Mouse (Mus musculus): Measurements from ENCODE around the gene Dlg1.

Dlg1 gene

DNA sequence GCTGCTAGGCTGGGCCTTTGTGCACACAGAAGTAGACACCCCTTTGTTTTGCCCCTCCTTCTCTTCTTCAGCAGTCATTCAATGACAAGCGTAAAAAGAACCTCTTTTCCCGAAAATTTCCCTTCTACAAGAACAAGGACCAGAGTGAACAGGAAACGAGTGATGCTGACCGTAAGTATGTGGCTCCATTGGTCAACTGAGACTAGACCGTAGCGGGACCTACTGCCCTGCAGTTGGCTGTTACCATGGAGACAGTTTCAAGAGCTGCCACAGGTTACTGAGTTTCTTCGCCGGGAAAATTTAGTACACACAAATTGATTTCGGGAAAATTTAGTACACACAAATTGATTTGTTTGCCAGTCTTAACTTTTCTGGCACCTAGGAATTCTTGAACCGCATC lies 183.5 kb downstream of the Dlg1 start:
- H3K27me3 ChIP-seq (ENCODE audit: insufficient read depth, low read length): no peaks in the 10 kb centered on the region
- H3K4me1 ChIP-seq (replicated peaks; ENCODE audit: low read depth, low read length): no peaks in the 10 kb centered on the region
- H3K36me3 ChIP-seq (ENCODE audit: insufficient read depth, low read length): peaks cover 15% of the 10 kb centered on the region
- TF ChIP-seq CTCF (conservative IDR thresholded peaks at IDR 0.05; ENCODE audit: low read length) (no peak), NANOG (IDR thresholded peaks at IDR 0.05; ENCODE audit: borderline replicate concordance, low read length) (no peak)
- H3K4me3 ChIP-seq (replicated peaks; ENCODE audit: low read length): no peak overlapping the region
- H3K9me3 ChIP-seq (ENCODE audit: low read length): no peaks in the 10 kb centered on the region

GRCm38 (mm10) chr16:31863920-31864319 lies 200.7 kb downstream of the Dlg1 start:
- H3K27me3 ChIP-seq (ENCODE audit: insufficient read depth, low read length): no peaks in the 10 kb centered on the region
- peaks cover 7% of the 10 kb centered on the region; the same call in 1 of the 2 replicates for H3K9me3 ChIP-seq (ENCODE audit: low read length)
- H3K4me3 ChIP-seq (replicated peaks; ENCODE audit: low read length): no peak overlapping the region
- TF ChIP-seq NANOG (IDR thresholded peaks at IDR 0.05; ENCODE audit: borderline replicate concordance, low read length) (no peak), POU5F1 (IDR thresholded peaks at IDR 0.05; ENCODE audit: borderline replicate concordance, low read length) (no peak), CTCF (conservative IDR thresholded peaks at IDR 0.05; ENCODE audit: low read length) (no peak)
- no peaks in the 10 kb centered on the region for H3K4me1 ChIP-seq (replicated peaks; ENCODE audit: low read depth, low read length)
- H3K36me3 ChIP-seq (ENCODE audit: insufficient read depth, low read length): peaks cover 82% of the 10 kb centered on the region

GRCm38 (mm10) chr16:31865242-31865641 lies 202.0 kb downstream of the Dlg1 start:
- H3K4me3 ChIP-seq (replicated peaks; ENCODE audit: low read length): no peak overlapping the region
- TF ChIP-seq POU5F1 (IDR thresholded peaks at IDR 0.05; ENCODE audit: borderline replicate concordance, low read length) (no peak), NANOG (IDR thresholded peaks at IDR 0.05; ENCODE audit: borderline replicate concordance, low read length) (no peak), CTCF (conservative IDR thresholded peaks at IDR 0.05; ENCODE audit: low read length) (no peak)
- H3K27me3 ChIP-seq (ENCODE audit: insufficient read depth, low read length): no peaks in the 10 kb centered on the region
- H3K4me1 ChIP-seq (replicated peaks; ENCODE audit: low read depth, low read length): no peaks in the 10 kb centered on the region
- H3K9me3 ChIP-seq (ENCODE audit: low read length): peaks cover 7% of the 10 kb centered on the region; the same call in 1 of the 2 replicates
- peaks cover 83% of the 10 kb centered on the region for H3K36me3 ChIP-seq (ENCODE audit: insufficient read depth, low read length)

DNA sequence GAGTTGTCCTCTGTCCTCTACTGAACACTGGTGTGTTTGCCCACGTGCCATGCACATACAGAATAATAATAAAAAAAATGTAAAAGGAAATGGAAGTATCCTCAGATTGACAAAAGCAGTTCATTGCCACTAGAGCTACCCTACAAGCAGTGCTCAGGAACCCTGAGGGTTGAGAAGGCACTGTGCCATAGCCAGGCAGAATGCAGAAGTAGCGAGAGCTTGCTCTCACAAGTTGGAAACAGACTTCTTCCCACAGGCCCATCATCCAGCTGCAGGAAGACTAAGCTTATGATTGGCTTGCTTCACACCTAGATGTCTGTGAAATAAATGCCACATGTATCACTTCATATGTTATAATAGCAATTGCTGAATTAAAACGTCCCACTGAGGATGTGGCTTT lies 203.7 kb downstream of the Dlg1 start:
- Histone ChIP-seq H3K36me3 (ENCODE audit: insufficient read depth, low read length) (peaks cover 84% of the 10 kb centered on the region), H3K4me1 (replicated peaks; ENCODE audit: low read depth, low read length) (no peaks in the 10 kb centered on the region), H3K4me3 (replicated peaks; ENCODE audit: low read length) (no peak overlapping the region), H3K27me3 (ENCODE audit: insufficient read depth, low read length) (no peaks in the 10 kb centered on the region), H3K9me3 (ENCODE audit: low read length) (no peaks in the 10 kb centered on the region)
- TF ChIP-seq POU5F1 (IDR thresholded peaks at IDR 0.05; ENCODE audit: borderline replicate concordance, low read length): no peak
- TF ChIP-seq CTCF (conservative IDR thresholded peaks at IDR 0.05; ENCODE audit: low read length): no peak
- no peak for TF ChIP-seq NANOG (IDR thresholded peaks at IDR 0.05; ENCODE audit: borderline replicate concordance, low read length)

GRCm38 (mm10) chr16:31867736-31868135 lies 204.5 kb downstream of the Dlg1 start:
- H3K9me3 ChIP-seq (ENCODE audit: low read length): no peaks in the 10 kb centered on the region
- H3K4me3 ChIP-seq (replicated peaks; ENCODE audit: low read length): no peak overlapping the region
- no peaks in the 10 kb centered on the region for H3K27me3 ChIP-seq (ENCODE audit: insufficient read depth, low read length)
- H3K4me1 ChIP-seq (replicated peaks; ENCODE audit: low read depth, low read length): no peaks in the 10 kb centered on the region
- H3K36me3 ChIP-seq (ENCODE audit: insufficient read depth, low read length): peaks cover 85% of the 10 kb centered on the region
- TF ChIP-seq NANOG (IDR thresholded peaks at IDR 0.05; ENCODE audit: borderline replicate concordance, low read length) (no peak), POU5F1 (IDR thresholded peaks at IDR 0.05; ENCODE audit: borderline replicate concordance, low read length) (no peak), CTCF (conservative IDR thresholded peaks at IDR 0.05; ENCODE audit: low read length) (no peak)

GRCm38 (mm10) chr16:31873721-31874120 lies 210.5 kb downstream of the Dlg1 start:
- Histone ChIP-seq H3K9me3 (ENCODE audit: low read length) (no peaks in the 10 kb centered on the region), H3K4me3 (replicated peaks; ENCODE audit: low read length) (no peak overlapping the region), H3K27me3 (ENCODE audit: insufficient read depth, low read length) (no peaks in the 10 kb centered on the region), H3K4me1 (replicated peaks; ENCODE audit: low read depth, low read length) (peaks cover 2% of the 10 kb centered on the region), H3K36me3 (ENCODE audit: insufficient read depth, low read length) (peaks cover 47% of the 10 kb centered on the region)
- no peak for TF ChIP-seq NANOG (IDR thresholded peaks at IDR 0.05; ENCODE audit: borderline replicate concordance, low read length)
- no peak for TF ChIP-seq POU5F1 (IDR thresholded peaks at IDR 0.05; ENCODE audit: borderline replicate concordance, low read length)
- TF ChIP-seq CTCF (conservative IDR thresholded peaks at IDR 0.05; ENCODE audit: low read length): no peak

GRCm38 (mm10) chr16:31875391-31875790 lies 212.1 kb downstream of the Dlg1 start:
- TF ChIP-seq CTCF (conservative IDR thresholded peaks at IDR 0.05; ENCODE audit: low read length) (no peak), POU5F1 (IDR thresholded peaks at IDR 0.05; ENCODE audit: borderline replicate concordance, low read length) (no peak), NANOG (IDR thresholded peaks at IDR 0.05; ENCODE audit: borderline replicate concordance, low read length) (no peak)
- H3K4me3 ChIP-seq (replicated peaks; ENCODE audit: low read length): no peak overlapping the region
- peaks cover 17% of the 10 kb centered on the region for H3K27me3 ChIP-seq (ENCODE audit: insufficient read depth, low read length)
- no peaks in the 10 kb centered on the region for H3K9me3 ChIP-seq (ENCODE audit: low read length)
- H3K4me1 ChIP-seq (replicated peaks; ENCODE audit: low read depth, low read length): peaks cover 9% of the 10 kb centered on the region
- peaks cover 33% of the 10 kb centered on the region for H3K36me3 ChIP-seq (ENCODE audit: insufficient read depth, low read length)

DNA sequence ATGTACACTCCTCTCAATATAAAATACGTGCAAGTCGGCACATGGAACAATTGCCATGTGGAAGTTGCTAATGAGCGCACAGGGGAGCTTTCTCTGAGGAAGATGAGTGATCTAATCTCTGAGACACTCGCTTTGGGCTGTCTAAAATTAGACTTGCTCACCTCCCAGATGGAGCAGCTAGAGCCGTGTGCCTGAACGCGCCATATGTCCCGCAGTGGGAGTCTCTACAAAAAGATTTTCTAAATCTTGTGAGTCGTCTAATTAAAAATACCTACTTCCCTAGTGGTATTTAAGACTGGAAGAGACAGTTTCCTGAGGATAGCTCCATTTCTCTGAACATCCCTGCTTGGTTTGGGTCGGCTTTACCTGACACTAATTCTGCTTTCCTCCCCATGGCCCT lies 213.1 kb downstream of the Dlg1 start:
- TF ChIP-seq POU5F1 (IDR thresholded peaks at IDR 0.05; ENCODE audit: borderline replicate concordance, low read length) (no peak), CTCF (conservative IDR thresholded peaks at IDR 0.05; ENCODE audit: low read length) (no peak), NANOG (IDR thresholded peaks at IDR 0.05; ENCODE audit: borderline replicate concordance, low read length) (no peak)
- no peak overlapping the region for H3K4me3 ChIP-seq (replicated peaks; ENCODE audit: low read length)
- H3K9me3 ChIP-seq (ENCODE audit: low read length): no peaks in the 10 kb centered on the region
- H3K27me3 ChIP-seq (ENCODE audit: insufficient read depth, low read length): peaks cover 26% of the 10 kb centered on the region
- peaks cover 26% of the 10 kb centered on the region for H3K36me3 ChIP-seq (ENCODE audit: insufficient read depth, low read length)
- peaks cover 9% of the 10 kb centered on the region for H3K4me1 ChIP-seq (replicated peaks; ENCODE audit: low read depth, low read length)

GRCm38 (mm10) chr16:31878052-31878451 lies 214.8 kb downstream of the Dlg1 start:
- H3K27me3 ChIP-seq (ENCODE audit: insufficient read depth, low read length): peaks cover 42% of the 10 kb centered on the region
- no peak for TF ChIP-seq POU5F1 (IDR thresholded peaks at IDR 0.05; ENCODE audit: borderline replicate concordance, low read length)
- no peak for TF ChIP-seq NANOG (IDR thresholded peaks at IDR 0.05; ENCODE audit: borderline replicate concordance, low read length)
- TF ChIP-seq CTCF (conservative IDR thresholded peaks at IDR 0.05; ENCODE audit: low read length): no peak

More at GRCm38 (mm10) chr16:31878052-31878451, 214.8 kb downstream of the Dlg1 start:
- Histone ChIP-seq H3K4me1 (replicated peaks; ENCODE audit: low read depth, low read length) (peaks cover 19% of the 10 kb centered on the region), H3K4me3 (replicated peaks; ENCODE audit: low read length) (no peak overlapping the region), H3K9me3 (ENCODE audit: low read length) (no peaks in the 10 kb centered on the region), H3K36me3 (ENCODE audit: insufficient read depth, low read length) (peaks cover 12% of the 10 kb centered on the region)

Data from E14TG2a.4 (cell line).